Mouse (Mus musculus): ENCODE measurements around the gene Znhit3.

GRCm38 (mm10) chr11:84907081-84907480 lies 9.1 kb downstream of the Znhit3 start:
- no peak for TF ChIP-seq GATA1 (IDR thresholded peaks at IDR 0.05; ENCODE audit: low read length)
- no peak for TF ChIP-seq TAL1 (IDR thresholded peaks at IDR 0.05; ENCODE audit: low read length)

Data from erythroblast, embryonic 14.5 days (primary cell).